Mouse (Mus musculus): ENCODE data around the gene Wipf3.

Wipf3 gene

GRCm38 (mm10) chr6:54475926-54476667 is 46.7 kb downstream of the Wipf3 start:
- in situ Hi-C loops (cut with MboI), result no loop called here

GRCm38 (mm10) chr6:54478646-54479324 is 49.4 kb downstream of the Wipf3 start:
- in situ Hi-C loops (cut with MboI), result no loop called here

DNA sequence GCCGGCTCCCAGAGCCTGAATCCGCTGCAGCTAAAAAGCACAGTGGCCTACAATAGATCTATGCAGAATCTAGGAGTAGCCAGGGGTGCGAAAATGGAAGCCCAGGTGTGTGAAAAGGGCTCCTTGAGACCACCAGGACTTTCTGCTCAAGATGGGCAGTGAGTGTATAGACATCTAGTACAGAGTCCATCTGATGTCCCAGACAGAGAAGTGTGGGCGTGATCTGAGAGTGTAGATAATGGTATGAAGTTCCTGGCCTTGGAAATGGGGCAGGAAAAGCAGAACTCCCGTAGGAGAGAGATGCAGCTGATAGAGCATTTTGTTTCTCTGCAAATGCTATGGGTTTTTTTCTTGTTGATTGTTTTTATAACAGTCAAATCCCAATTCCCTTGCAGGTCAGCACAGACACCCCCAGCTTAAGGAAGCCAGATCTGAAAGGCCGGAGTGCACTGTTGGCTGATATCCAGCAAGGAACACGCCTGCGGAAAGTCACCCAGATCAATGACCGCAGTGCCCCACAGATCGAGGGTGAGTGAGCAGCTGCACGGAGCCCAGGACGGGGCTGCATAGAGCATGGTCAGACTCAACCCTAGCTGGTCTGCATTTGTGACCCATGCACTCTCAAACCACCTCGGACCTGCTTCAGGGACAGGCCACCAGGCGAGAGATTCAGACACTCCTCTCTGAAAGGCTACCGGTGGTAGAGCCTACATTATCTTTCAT is 52.1 kb downstream of the Wipf3 start:
- in situ Hi-C loops (cut with MboI), result no loop called here

- in situ Hi-C loops (cut with MboI), result no loop called here
Observed at GRCm38 (mm10) chr6:54485000-54485399, 55.6 kb downstream of the Wipf3 start.

- in situ Hi-C loops (cut with MboI), result no loop called here
Observed at GRCm38 (mm10) chr6:54485435-54485901, 56.1 kb downstream of the Wipf3 start.

GRCm38 (mm10) chr6:54485973-54486569 is 56.7 kb downstream of the Wipf3 start:
- in situ Hi-C loops (cut with MboI), result no loop called here

DNA sequence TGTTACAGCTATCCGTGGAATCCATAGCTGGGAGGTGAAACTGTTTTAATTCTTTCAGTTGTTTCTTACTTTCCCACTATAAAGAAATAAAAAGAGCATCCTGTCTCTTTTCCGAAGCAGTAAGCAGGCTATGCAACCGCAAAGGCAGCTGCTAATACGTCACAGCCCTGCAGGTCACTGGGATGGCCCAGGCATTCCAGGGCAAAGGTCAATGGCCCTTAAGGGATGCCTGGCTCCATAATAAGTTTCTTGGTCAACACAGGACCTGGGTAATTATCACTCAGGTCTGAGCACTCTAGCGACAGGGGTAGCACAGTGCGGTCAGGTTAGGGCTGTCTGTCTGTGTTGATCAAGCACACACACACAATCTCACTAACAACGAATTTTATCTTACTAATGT is 61.7 kb downstream of the Wipf3 start:
- in situ Hi-C loops (cut with MboI), result no loop called here

DNA sequence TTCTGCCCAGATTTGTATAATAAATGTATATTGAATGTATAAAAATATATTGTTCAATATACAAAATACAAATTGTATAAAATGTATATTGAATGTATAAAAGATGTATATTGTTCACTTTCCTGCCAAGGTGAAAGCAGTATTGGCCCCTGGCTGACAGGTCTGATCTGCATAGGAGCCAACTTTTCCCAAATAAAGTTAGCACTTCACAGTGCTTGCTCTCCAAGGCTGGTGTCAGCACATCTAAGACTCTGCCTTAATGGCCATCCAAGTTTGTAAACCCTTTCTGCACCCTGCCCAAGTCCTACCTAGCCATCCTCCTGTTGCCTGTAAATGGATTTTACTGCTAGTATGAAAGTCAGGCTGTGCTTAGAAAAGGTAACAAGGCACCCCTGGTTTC is 64.7 kb downstream of the Wipf3 start:
- in situ Hi-C loops (cut with MboI), result no loop called here

DNA sequence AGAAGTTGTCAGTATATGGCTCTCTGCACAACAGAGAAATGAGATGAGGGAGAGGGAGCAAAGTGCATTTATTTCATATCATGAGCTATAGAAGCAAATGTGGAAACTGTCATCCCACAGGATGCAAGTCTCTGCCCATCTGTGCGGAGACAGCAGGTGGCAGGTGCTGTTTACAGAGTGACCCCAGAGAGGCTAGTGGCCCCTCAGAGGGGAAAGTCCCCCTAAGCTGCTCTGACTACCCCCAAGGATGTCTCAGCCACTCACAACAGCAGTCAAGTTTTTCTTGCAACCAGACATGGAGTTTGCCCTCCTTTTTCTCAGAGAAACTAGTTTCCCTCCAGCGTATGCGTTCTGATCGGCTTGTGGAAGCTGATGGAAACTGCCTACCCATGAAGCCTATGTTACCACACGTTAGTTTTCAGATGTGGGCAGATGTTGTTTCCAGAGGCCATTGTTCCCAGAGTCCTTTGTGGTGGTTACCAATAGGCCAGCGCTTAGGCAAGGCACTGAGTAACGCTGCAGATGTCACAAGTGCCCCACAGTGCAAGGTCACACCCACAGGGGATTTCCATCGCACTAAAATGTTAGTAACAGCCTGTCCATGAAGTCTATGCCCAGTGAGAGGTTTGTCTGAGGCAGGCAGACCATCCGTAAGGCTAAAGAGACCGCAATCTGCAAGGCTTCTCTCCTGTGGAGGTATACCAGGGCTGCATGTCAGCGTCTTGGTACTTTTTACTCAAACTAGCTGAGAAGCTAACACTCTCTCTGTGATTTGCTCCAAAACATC is 65.4 kb downstream of the Wipf3 start:
- in situ Hi-C loops (cut with MboI), result no loop called here

DNA sequence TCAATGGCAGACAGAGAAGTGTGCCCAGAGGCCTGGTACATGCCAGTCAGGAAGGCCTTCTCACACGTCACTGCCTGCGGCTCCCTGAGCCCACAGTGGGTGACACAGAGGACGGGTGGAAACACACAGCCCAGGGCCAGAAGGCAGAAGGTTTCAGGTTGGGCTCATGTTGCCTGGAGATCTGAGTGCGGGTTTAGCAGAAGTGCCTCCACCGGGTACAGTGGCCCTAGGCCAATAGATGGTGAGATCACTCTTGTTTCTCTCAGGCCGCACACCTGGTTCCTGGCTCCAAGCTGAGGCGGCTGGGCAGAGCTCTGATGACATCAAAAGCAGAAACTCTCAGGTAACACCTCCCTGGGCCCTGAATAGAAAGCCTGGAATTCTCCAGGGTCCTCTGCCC is 66.8 kb downstream of the Wipf3 start:
- in situ Hi-C loops (cut with MboI), result no loop called here

DNA sequence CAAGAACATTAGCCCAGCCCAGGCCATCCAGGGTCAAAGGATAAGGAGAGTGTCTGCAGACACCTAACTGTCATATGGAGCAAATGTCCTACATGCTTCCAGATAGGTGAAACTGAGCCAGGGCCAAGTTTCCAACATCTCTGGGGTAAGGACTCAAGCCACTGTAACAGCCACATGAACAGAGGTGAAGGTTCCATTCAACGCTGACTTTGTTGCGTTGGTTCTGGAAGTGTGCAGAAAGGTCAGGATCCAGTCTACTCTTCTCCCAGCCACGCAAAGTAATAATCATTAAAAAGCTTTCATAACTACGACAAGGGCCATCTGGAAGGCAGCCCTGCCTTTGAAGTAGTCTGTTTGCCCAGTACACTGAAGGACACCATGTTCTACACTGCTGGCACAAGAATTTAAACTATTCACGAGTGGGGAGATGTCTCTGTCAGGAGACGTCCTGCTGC is 73.3 kb downstream of the Wipf3 start:
- in situ Hi-C loops (cut with MboI), result no loop called here

- in situ Hi-C loops (cut with MboI), result no loop called here
Observed at GRCm38 (mm10) chr6:54506318-54506717, 76.9 kb downstream of the Wipf3 start.

GRCm38 (mm10) chr6:54507002-54507401 is 77.6 kb downstream of the Wipf3 start:
- in situ Hi-C loops (cut with MboI), result no loop called here

- in situ Hi-C loops (cut with MboI), result no loop called here
Observed at GRCm38 (mm10) chr6:54507808-54508207, 78.4 kb downstream of the Wipf3 start.

- in situ Hi-C loops (cut with MboI), result no loop called here
Observed at GRCm38 (mm10) chr6:54508256-54508793, 78.9 kb downstream of the Wipf3 start.

GRCm38 (mm10) chr6:54509264-54509663 is 79.9 kb downstream of the Wipf3 start:
- in situ Hi-C loops (cut with MboI), result no loop called here

- in situ Hi-C loops (cut with MboI), result no loop called here
Observed at GRCm38 (mm10) chr6:54512256-54512655, 82.9 kb downstream of the Wipf3 start.

DNA sequence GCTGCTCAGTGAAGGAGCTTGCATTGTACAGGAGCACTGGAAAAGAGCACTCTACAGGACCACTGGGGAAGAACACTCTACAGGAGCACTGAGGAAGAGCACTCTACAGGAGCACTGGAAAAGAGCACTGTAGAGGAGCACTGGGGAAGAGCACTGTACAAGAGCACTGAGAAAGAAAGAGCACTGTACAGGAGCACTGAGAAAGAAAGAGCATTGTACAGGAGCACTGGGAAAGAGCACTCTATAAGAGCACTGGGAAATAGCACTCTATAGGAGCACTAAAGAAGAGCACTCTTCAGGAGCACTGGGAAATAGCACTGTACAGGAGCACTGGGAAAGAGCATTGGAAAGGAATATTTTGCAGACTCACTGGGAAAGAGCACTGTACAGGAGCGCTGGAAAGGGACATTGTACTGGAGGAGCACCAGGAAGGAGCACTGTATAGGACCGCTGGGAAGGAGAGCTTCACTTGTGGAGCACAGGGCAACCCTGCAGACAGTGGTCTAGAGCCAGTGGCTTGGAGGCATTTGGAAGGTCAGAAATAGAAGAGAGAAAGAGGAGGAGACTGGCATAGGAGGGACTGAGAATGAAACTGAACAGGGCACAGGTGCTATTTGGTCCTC is 87.2 kb downstream of the Wipf3 start:
- in situ Hi-C loops (cut with MboI), result no loop called here

GRCm38 (mm10) chr6:54518758-54519157 is 89.4 kb downstream of the Wipf3 start:
- in situ Hi-C loops (cut with MboI), result no loop called here

GRCm38 (mm10) chr6:54528666-54529065 is 99.3 kb downstream of the Wipf3 start:
- in situ Hi-C loops (cut with MboI), result no loop called here

DNA sequence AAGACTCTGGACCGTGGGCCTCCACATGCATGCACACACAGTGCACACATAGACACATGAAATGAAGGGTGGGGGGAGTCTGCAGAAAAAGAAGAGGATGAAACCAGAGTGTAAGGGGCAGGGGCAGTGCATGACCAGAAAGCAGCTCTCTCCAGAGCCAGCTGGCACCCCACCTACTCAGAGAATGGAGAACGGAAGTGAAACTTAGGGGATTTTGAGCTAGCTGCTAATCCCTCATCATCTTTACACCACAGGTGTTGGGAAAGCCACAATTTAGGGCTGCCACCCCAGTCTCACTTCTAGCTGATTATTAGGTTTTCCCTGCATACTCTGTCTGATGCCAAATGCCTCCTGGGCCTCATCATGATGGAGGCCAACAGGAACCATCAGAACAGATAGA is 100.8 kb downstream of the Wipf3 start:
- in situ Hi-C loops (cut with MboI), result no loop called here

Measured in mature B cell (primary cell).